Mouse (Mus musculus): ENCODE measurements around the gene Zdhhc7.

Zdhhc7 gene

DNA sequence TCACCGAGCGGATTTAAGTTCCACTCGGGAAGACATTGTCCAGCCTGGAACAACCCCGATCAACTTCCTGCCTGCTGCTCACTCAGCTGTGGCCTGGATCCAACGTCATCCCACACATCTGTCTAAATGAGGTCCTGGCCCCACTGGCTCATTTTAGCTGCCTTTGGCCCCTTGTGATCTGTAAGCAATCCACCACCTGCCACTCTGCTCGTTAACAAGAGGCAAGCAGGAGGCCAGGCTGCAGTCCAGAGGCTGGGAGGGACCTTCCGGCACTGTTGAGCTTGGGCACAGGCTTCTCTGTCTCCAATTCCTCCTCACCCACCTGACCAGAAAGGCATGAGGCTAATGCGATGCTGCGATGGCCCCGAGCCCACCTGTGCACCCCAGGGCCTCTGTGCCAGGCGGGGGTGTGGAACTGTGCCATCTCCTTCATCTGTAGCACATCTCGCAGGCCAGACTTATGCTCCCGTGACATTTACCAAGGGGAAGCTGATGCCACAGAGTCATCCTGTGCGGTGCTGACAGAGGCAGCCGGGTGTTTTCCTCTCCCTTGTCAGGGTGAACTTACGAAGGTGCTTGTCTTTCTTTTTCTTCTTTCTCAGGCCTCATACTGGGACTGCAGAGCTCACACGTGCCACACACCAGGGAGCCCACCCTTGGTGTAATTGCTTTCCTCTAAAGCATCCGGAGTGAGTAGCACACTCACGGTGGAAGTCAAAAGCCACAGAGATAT lies 33.2 kb downstream of the Zdhhc7 start:
- DNase-seq (ENCODE audit: low spot score), result peak; percentile 59

DNA sequence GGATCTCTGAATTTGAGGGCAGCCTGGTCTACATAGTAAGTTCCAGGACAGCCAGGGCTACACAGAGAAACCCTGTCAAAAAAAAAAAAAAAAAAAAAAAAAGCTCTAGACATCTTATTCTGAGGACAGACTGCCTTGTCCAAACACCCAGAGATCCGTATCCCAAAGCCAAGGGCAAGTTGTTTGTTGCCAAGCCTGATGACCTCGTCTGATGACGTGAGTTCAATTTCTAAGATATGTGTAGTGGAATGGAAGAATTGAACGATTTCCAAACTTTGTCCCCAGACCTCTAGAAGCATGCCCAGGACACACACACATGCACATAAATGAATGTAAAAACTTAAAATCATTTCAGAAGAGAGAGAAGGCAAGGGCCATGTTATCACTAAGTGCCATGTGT lies 35.1 kb downstream of the Zdhhc7 start:
- DNase-seq (ENCODE audit: low spot score), result no peak

DNA sequence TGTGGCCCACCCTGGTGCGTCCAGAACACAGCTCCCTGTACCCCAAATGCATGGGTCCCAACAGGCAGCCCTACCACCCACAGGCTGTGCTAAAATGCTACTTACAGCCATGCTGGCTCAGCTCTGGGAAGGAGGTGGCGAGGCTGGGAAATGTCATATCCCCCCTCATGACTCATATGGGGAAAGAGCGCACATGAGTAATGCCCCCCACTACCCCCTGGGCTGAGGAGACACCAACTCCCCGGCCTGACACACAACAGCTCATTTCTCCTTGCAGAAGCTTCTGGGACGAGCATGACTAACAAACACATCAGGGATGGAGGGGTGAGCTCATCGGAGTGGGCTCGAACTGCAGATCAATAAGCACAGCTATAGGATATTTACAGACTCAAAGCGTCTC lies 35.7 kb downstream of the Zdhhc7 start:
- DNase-seq (ENCODE audit: low spot score), result no peak

DNA sequence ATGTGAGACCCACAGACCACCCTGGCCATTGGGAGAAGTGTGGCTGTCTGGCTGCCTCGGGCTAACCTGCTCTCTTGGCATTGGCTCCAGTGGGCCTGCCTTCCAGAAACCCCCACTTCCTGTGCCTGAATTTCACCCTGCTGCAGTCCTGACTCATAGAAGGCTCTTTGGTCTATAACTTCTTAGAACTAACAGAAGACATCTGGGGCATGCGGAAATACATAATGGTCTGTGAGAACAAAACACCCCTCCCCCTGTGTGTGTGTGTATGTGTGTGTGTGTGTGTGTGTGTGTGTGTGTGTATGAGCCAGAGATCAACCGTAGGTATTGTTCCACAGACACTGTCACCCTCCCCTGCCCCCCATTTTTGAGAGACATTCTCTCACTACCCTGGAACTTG lies 38.0 kb downstream of the Zdhhc7 start:
- no peak for DNase-seq (ENCODE audit: low spot score)

DNA sequence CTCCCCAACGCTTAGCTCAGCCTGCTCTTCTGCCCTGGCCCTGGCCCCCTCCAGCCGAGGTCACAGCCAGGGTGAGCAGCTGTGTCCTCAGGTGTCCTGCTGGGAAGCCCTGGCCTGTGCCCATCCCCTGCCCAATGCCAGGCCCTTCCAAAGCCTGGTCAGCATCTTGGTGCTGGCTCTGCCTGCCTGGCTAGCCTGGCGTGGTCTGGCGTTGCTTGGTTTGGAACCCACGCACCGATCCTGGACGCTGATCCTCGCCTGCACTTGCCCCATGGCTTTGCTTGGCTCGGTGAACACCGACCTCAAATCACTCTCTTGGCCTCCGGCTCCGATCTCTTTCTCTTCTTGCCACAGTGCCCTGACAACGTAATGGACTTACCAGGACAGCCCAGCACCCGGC lies 38.5 kb downstream of the Zdhhc7 start:
- no peak for DNase-seq (ENCODE audit: low spot score)

DNA sequence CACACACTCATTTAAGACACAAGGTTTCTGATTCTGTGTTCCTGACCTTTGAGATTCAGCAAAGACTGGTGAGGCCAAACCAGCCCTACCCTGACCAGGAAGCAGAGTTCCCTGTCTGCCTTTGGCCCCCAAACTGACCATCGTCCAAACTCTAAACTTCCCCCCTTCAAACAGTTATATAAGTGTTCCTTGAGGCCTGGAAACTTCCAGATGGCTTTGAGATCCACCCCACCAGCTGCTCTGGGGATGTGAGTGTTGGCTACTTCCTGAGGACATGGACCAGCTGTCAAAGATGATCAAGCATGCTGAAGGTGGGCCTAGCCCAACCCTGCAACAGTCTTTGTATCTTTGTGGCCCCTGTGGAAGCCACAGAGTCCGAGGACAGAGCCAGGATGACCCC lies 44.2 kb downstream of the Zdhhc7 start:
- DNase-seq (ENCODE audit: low spot score), result no peak

DNA sequence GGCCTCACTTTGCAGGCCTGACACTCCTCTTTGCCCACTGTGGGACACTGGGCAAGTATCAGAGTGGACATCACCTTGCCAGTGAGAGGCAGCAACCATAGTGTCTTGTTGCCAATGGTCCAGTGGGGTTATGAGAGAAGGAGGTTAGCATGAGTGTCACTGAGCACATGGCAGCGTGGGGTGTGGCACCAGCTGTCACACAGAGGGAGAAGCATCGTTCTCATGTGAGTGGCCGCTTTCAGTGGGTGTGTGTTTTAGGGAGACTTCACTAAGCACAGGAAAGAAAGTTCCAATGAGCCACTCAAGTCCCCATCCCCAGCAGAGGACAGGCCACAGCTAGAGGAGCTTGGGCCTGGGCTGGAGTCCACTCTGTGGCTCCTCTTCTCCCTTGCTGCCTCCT lies 46.4 kb downstream of the Zdhhc7 start:
- DNase-seq (ENCODE audit: low spot score), result no peak

DNA sequence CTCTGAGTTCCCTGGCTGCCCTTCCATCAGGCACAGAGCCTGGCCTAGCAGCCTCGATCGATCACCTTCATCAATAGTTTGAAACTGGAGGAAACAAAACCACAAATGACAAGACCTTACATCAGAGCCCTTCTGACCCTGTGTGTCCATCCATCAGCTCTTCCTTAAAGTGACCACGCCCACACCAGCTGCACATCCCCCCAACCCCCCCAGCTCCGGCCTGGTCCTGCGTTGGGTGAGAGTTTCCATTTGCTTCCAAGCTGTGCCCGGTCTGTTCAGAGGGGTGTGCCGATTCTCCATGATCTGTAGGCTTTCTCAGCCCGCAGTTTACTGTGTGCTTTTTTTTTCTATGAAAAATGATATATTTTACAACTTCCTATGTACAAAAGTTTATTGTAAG lies 49.0 kb downstream of the Zdhhc7 start:
- no peak for DNase-seq (ENCODE audit: low spot score)

DNA sequence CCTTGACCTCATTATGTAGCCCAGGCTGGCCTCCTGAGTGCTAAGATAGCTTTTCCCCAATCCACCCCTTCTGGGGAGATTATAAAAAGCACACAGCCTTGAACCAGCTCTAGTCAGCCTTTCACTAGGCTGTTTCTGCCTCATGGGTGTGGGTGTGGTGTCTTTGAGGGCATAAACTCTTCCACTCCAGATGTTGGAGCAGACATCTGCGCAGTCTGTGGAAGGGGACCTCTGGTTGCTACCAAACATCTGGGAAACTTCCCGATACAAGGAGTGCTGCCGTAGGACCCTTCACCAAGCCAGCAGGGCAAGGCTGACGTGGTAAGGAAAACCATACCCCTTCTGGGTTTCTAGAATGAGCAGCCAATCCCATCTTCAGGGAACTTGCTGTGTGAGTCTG lies 49.4 kb downstream of the Zdhhc7 start:
- no peak for DNase-seq (ENCODE audit: low spot score)

DNA sequence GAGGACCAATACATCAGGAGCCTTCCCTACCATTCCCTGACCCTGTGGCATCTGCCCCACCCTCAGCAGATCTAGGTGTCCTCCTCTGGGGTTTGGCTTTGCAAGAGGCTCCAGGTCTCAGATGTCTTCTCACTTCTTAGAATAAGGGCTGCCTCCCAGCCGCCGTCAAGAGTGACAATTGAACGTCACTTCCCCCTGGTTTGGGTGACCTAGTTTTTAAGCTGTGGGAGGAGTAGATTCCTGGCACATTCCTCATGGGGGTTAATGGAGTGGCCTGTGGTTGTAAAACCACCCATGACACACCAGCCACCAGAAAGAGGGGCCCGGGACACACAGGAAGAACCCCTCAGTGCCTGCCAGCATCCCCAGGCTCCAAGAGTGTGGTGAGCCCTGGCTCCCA lies 50.3 kb downstream of the Zdhhc7 start:
- DNase-seq (ENCODE audit: low spot score), result no peak

DNA sequence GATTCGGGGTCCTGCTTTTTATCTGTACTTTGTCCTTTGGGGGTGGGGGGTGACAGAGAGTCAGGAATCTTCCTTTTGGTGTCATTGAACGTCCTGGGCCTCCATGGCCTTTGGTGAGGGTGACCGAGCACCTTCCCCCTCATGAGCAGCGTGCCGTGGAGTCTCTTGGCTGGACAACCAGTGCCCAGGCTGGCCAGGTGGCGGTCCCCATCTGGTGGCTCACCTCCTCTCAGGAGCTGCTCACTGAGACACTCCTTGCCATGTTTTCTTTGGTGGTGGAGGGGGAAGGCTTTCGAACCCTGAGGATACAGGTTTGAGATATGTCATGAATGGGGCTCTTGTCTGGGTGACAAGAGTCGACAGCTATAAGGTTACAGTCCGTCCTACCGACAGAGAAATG lies 50.9 kb downstream of the Zdhhc7 start:
- DNase-seq (ENCODE audit: low spot score), result no peak

DNA sequence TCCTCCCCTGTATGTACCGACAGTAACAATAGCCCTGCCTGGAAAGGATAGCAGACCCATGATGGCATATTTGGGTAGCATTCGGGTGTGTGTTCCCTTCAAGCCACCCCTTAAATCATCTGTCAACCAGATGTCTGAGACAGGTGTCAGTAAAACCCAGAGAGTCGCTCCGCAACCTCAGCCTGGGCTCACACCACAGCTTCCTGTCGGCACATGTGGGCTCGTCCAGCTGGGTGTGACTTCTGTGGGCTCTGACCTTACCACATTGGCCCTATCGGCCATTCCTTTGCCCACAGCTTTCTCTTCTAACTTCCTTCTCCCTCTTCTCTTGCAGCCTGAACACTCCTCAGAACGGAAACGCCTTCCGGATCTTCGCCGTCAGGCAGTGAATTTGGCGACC lies 51.3 kb downstream of the Zdhhc7 start:
- DNase-seq (ENCODE audit: low spot score), result no peak

DNA sequence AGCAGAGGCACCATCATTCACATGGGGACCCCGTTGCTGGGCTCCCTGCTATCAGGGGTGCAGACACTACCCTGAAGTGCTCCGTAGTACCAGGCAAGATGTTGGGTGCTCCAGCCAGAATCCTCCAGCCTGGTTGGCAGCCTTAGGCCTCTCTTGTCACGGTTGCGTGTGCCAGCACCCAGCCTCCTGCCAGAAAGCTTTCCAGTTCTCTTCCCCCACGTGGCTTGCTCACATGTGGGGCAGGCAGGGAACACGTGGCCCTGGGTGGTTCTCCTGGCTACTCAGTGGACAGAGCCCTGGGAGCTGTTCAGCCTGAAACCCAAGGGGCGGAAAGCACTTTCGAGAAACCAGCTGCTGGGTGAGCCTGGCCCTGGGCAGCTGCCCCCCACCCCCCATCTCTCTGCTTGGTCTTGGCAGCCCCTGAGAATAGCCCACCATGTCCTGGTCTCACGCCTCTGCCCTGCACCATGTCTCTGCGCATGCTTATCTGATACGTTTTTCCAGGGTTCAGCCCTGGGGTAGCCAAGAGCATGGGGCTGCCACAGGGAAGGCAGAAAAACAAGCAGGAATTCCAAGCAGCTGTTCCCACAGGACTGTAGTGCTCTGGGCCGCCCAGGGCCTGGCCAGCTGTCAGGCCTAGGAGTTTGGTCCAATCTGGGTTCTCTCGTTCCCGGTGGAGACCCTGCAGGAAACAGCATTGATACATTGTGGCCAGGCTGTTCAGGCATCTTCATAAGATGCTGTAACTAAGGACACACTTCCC lies 54.8 kb downstream of the Zdhhc7 start:
- peak; percentile 71 for DNase-seq (ENCODE audit: low spot score)

DNA sequence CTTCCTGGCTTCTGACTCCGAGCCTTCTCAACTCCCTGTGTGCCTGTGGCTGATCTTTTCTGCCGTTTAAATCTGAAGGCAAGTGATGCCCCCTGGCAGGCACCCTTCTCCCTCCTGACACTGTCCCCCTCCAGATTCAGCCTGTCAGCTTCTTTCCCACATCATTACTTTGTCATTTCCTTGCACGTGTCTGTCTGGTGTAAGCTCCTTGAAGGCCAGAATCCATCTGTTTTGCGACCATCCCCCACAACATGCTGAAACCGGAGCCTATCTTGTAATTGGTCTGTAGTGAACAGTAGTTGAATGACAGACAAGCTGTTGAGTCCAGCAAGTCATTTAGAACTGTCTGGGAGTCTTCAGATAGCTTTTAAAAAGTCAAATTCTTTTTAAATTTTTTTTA lies 55.8 kb downstream of the Zdhhc7 start:
- DNase-seq (ENCODE audit: low spot score), result no peak

DNA sequence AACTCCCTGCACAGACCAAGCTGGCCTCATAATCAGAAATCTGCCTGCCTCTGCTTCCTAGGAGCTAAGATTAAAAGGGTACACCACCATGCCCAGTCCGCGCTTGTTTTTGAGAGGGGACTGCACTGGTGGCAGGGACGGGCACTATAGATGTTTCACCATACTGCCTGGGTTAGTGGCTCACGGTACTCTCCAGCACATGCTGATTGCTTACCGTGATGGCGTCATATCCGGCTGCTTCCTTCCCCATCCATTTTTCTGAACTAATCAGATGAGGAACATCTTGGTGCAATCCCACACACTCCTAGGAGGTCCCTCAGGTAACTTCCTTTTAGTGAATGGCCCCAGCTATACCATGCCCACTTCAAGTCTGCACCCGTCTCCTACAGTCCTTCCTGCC lies 56.4 kb downstream of the Zdhhc7 start:
- no peak for DNase-seq (ENCODE audit: low spot score)

DNA sequence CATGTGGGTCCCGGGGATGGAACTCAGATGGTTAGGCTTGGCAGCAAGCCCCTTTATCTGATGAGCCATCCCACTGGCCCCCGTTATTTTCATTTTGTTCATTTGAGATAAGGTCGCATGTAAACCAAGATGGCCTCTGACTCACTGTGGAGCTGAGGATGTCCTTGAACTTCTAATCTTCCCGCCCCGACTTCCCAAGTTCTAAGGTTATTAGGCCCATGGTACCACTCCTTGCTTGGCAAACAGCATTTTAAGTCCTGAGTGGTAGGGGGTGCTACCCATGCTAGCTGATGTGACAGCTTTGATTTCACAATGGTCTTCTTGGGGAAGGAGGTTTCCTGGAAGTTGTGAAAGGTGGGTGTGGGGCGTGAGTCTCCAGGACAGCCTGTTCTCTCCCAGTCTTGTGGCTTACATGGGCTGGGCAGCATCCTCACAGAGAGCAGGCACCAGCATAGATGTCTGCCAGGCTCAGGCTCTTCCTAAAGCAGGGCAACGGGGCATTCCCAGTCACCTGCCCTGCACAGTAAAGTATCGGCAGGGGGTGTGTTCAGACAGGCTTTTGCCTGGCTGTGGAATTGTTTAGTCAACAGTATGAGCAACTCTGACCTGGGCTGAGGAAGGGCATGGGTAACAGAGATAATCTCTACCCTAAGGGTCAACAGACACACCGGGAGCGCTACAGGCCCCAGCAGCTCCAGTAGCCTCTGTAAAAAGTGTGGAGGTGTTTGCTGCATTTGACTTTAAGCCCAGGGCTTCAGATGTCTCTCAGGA lies 58.6 kb downstream of the Zdhhc7 start:
- DNase-seq (ENCODE audit: low spot score), result no peak

DNA sequence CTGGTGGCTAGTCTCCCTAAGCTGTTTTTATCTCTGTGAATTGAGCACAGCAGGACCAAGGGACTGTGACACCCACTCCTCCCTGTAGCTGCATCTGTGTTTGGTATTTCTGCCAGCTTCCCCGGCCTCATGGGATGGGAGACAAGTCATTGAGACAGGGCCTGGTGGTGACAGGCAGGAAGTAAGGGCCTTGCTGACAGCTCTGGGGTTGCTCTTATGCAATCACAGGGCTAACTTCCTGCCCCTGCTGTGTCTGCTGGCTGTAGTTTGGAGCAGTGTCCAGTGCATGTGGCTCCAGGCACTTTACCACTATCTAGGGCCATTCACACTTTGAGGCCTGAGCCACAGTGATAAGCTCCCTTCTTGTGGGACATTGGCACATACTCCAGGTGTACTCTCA lies 60.4 kb downstream of the Zdhhc7 start:
- DNase-seq (ENCODE audit: low spot score), result no peak

DNA sequence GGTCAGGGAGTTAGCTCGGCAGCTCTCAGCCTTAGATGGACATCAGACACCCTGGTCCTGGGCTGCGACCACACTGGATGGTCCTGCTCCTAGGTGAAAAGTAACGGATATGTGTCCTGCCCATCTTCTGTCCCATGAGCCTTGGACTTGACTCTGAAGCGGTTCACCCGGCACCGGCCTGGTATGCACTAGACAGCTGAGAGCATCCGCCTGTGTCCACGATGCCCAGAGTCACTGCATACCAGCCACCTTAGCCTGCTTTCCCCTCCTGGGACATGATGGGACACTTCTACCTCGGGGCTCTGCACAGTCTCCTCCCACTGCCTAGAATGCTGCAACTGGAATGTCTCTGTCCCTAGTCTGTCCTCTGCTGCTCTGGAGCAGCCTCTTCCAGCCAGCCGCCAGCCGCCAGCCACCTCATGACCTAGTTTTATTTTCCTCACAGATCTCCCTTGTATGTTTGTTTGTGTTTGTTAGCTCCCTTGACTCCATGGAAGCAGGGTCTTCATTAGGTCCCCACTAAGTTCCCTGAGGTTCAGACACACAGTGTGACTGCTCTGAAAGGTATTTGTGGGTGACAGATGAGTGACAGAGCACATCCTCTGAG lies 61.9 kb downstream of the Zdhhc7 start:
- no peak for DNase-seq (ENCODE audit: low spot score)

DNA sequence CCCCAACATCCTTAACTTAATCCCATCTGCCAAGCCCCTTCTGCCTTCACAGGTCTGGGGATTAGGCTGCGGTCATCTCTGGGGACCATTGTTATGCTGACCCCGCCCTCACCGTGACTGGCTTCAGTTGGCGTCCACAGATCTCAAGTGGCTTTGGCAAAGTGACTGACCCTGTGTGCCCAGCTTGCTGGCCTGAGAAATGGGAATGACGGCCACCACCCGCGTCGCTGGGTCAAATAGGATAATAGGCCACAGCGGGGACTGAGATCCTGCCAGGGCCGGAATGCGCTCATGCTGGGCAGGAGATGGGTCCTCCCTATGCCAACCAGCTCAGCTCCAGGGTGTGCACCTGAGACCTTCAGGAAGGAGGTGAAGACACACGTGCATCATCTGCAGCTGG lies 62.5 kb downstream of the Zdhhc7 start:
- no peak for DNase-seq (ENCODE audit: low spot score)

DNA sequence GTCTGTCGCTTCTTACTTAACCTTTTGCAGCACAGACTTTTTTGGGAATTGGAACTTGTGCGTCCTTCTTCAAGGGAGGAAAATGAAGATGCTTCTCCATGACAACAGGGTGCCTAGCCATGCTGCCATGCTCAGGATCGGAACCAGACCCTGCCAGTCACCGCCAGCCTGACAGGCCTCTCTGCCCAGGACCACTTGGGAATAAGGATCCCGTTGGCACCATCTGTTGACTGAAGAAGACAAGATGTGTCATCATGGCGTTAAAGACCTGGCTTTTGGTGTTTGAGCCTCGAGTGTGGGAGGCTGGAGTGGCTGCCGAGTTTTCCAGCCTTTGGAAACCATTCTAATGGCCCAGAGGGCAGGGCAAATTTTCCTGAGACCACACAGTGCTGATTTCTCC lies 63.7 kb downstream of the Zdhhc7 start:
- DNase-seq (ENCODE audit: low spot score), result no peak

DNA sequence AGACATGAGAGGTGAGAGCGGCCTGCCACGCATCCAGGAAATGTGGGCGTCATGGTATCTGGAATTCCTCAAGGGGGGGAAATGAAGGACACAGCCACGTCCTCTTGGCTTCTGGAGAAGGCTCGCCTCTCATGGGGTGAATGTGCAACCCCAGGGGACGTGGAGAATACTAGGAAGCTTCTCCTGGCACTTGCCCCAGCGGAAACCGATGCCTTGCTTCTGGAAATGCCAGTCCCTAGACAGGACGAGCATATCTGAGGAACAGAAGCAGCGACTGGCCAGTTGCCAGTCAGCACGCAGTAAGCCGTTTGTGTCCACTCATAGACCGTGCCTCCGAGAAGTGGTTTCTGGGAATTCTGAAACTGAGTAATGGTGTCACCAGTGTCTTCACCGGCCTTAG lies 64.1 kb downstream of the Zdhhc7 start:
- DNase-seq (ENCODE audit: low spot score), result no peak

DNA sequence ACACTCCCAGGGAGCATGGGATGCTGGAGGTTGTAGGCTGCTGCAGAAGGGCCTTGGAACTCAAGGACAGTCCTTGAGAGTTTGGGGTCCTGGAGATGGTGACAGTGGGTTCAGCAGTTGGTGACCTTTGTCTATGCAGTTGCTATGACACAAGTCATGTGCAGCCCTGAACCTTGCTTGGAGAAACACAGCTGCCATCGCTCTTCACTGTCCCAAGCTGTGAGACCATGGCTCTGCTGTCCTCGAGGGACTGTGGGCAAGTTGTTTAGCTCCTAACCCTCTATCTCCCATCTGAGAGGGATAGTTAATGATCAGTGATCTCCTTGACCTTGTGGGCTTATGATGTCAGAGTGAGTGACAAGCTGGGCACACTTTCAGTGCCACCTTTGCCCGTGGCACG lies 64.7 kb downstream of the Zdhhc7 start:
- DNase-seq (ENCODE audit: low spot score), result no peak

DNA sequence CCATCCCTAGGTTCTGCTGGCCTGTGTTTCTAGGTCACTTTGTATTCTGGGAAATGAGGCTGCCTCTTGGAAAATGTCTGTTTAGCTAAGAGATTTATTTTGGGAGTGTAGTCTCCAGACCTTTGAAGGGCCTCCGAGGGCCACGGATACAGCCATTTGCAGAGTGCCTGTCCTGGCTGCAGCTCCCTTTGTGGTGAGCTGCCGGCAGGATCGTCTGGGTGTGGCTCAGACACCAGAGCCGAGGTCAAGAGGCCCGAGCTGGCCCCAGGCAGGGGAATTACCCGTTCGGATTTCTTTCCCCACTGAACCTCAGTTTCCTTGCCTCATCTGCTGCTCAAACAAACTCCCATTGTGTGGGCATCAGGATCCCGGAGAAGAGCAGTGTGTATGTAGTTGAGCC lies 65.2 kb downstream of the Zdhhc7 start:
- no peak for DNase-seq (ENCODE audit: low spot score)
